Mouse (Mus musculus) neural tube, embryonic 10.5 days (tissue): Measurements from ENCODE around the gene Irs1.

Experiments used
- DNase-seq: peaks from one replicate; pipeline ENCODE4 v3.0.0-alpha.2; 2017; ENCODE audit warnings: low spot score; ENCODE audit errors: extremely low spot score

Gene Irs1

DNA sequence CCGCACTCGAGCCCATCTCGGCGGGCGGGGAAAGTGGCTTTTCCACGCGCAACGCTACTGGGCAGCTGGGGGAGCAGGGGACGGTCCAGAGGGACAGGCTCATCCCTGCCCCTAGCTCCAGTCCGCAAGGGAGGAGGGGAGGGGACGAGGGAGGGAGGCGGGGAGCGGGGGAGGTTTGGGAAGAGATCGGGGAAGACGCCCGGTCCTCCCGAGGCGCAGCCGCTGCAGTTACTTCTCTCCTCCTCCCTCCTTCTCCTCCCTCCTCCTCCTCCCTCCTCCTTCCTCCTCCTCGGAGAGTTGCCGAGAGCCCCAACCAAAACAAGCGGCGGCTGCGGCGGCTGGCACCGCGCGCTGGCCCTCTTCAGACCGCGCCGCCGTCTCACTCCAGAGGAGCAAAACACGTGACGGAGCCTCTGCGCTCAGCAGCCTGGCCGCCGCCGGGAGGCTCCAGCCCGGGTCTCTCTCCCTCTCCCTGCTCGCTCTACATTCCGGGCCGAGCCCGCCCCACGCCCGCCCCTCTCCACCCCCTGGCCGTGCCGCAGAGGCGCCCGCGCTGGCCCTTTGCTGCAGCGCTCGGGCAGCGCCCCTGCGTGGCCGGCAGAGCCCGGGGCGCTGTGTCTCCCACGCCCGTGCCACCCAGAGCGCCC, at the start of gene Irs1:
Gene Irs1, minus strand, starts transcription at position 266 of the 647 bp plus-strand sequence.
- DNase-seq = peak; percentile 91

DNA sequence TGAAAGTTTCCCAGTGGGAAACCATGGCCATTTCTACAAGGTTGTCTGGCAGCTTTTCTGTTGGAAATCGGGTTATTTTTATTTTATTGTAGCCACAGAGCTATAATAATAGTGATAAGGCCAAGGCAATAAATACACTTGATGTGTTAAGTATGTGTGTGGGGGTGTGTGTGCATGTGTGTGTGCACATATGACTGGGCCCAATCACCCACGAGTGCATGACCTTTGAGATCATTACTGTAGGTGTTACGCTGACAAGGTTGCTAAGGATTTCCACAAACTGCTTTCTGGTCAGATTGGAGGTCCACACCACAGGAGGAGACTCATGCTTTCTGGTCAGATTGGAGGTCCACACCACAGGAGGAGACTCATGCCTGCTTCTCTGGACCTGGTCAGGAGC, 43.3 kb upstream of the Irs1 start:
- no peak for DNase-seq

DNA sequence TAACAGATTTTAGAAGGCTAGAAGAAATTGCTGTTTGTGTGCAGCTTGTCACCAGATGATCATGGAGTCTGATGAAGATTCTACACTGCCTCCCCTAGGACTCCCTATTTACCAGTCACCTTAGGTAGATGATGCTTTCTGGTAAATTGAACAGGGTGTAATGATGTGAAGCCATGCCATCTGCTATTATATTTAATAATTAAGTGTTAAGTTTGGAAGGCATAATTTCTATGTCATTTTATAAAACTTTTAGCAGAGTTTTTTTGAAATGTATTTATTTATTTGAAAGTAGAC, 38.7 kb upstream of the Irs1 start:
- DNase-seq = no peak

DNA sequence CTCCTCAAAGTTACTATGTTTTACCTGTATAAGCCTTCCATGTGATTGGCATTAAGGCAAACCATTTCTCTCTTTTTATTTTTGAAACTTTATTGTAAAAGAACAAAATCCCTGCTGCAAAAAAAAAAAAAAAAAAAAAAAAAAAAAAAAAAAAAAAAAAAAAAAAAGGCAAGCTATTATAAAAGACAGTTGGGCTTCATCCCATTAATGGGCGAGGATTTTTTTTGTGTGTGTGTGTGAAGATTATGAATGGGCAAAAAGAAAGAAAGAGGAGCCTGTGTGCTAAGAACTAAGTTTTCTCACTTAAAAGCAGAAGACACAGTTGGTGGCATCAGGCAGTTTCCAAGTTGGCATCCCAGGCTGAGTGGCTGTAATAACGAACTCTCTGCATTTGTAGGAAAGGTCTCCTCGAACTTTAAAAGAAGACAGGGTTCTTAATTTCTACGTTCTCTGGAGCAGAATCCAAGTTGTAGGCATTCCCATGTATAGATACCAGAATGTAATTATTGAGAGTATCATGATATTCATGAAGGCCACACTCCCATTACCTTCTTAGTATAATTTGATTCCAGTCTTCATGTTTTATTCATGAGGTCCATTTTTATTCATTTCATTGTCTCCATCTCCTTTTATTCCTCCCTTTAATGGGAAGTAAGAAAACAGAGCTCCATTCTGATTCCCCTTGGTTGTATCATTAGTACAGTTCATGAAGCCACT, 38.2 kb upstream of the Irs1 start:
- no peak for DNase-seq

DNA sequence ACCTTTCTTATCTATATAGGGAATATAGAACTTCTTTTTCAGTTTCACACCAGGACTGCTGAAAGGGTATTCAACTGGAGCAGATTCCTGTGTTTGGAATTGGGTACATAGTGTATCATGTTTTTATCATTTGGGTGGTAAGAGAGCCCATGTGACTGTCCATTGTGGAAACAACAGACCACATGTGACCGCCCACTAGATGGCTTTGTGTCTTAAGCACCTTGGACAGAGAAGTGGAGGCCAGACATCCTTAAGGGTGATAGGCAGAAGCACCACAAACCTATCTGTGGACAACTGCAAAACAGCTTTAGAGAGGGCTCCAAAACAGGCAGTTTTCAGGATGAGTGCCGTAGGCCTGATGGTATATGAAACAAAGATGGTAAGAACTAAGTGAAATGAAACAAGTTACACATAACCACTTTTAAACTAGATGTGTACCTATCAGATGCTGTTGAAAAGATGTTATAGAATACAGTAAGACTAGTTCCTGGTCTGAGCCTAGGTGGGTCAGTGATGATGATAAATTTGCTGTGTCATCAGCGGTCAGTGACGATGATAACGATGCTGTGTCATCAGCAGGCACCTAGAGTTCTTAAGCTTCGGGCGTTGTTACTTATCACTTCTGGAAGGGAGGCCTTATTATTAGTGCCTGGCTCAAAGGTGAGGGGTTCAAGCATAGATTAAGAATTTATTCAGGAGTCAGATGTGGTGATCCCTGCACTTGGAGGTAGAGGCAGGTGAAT, 37.0 kb upstream of the Irs1 start:
- DNase-seq = no peak

DNA sequence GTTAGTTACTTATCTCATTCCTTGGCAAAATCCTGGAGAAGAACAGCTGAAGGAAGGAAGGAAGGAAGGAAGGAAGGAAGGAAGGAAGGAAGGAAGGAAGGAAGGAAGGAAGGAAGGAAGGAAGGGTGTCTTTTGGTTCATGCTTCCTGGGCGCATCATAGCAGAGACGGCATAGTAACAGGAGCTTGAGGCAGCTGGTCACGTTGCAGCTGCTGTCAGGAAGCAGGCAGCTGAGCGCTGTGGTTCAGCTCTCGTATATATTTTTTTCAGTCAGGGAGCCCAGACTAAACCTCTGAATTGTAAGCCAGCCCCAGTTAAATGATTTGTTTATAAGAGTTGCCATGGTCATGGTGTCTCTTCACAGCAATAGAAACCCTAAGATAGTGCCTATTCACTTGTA, 34.9 kb upstream of the Irs1 start:
- no peak for DNase-seq

DNA sequence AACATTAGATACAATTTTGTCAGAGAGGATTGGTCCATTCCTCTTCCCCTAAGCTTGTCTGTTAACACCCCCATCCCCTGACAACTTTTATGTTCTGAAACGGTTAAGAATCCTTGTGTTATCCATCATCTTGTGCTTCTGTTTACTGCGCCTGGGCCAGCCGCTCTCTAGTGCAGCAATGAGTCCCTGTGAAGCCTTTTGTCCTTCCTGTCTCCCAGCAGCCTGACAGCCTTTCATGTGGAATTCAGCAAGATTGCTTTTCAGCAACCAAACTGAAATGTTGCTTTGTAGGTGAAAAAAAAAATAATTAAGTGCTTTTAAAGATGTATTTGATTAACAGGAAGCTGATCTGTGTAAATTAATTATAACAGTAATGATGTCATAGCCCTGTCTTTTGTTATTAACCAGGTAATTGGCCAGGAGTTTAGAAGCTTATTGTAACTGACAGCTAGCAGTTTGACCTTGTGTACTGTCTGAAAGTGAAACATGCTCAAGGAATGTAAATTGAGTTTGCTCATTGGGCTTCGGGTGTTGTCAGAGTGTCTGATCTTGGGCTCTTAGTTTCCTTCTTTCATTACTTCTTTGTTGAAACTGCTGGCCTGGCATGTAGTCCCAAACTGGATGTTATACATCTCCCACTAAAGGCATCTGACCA, 33.0 kb upstream of the Irs1 start:
- DNase-seq = no peak

DNA sequence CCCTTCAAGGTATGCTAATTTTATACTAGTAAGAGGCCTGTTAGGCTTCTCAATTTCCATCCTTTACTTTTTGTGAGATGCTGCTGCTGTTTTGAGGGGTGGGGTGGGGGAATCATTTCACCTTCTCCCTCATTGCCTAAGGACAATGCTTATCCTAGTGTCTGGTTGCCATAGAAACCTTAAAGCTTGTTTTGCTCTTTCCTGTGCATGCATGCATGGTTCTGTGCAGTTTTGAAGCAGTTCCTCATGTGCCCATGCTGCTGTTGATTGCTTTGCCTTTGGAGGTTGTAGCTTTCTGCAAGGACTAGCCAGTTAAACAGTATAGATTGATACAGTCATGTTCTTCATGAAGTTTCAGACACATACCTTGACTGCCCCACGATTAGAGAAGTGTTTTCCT, 30.2 kb upstream of the Irs1 start:
- DNase-seq = no peak

DNA sequence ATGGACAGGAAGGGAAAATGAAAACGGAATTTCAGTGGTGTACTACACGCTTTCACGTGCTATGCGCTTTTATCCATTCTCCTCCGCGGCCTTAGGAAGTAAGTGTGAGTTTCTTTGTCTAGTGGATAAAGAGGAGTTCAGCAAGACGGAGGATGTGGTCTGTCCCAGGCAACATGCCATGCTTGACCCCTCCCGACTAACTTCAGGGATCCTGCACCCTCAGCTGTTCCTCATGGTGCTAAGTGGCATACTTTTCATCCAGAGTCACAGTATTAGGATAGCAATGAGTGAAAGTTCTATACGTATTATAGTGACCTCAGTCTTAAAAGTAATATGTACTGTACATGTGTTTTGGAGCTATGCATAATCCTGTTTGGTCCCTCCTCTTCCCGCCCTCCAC, 29.6 kb upstream of the Irs1 start:
- no peak for DNase-seq

DNA sequence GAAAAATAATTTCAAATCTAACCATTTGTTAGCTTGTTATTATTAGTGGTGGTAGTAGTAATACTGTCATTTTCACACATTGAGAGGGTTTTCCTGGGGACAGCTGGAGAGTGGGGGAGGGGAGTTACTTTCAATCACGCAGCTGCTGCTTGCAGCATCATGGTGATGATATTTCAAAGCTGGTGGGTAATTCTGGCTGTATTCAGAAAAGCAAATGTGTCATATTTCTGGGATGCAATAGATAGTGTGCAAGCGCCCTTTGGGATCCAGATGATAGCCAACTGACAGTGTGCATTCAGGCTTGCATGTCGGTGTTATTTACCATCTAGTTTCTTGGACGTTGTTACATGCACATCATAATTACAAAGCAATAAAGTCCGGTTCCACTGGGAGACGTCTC, 29.2 kb upstream of the Irs1 start:
- DNase-seq = peak; percentile 22

DNA sequence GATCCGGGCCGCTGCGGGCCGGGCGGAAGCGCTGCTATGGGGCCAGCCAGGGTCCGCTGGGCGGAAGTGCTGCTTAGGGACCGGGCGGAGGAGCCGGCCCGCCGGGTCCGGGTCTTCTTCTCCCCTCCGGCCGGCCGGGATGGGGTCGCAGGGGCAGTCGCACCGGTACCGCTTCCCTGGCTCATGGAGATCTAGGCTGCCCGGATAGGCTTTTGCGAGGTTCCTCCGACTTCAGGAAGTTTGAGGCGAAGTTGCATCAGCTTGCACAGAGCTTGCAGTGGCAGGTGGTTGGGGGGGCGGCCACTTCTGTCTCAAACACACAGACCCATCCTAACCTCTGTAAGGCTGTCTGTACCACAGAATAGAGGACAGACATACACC, 25.5 kb upstream of the Irs1 start:
- no peak for DNase-seq

DNA sequence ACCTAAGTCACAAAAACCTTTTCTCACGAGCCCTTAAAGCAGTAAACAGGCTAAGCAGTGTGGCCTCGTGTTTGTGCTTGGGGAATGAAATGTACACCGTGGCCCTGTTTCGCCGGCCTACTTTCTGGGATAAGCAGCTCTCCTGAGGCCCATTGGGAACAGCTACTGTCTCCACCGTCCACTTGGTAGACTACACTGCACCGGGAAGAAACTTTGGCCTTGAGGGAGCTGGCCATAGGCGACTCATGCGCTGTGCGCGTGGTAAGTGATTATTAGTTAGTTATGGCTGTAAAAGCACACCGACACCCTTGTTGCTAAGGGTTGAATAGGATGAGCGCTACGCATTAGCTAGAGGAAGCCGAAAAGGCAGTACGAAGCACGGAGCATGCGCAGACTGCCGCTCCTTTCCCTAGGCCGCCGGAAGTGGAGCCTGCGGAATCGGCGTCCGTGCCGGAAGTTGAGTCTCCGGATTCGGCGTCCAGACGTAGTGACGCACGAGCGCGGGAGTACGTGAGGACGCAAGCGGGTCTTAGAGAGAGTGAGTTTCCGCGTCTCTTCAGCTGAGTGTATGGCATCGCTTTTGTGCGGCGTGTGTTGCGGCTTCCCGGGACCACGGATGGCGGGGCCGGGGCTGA, 25.0 kb upstream of the Irs1 start, which contains the start of gene Rhbdd1:
Gene Rhbdd1, plus strand, starts transcription at position 342 of the 635 bp plus-strand sequence.
- DNase-seq = peak; percentile 99

DNA sequence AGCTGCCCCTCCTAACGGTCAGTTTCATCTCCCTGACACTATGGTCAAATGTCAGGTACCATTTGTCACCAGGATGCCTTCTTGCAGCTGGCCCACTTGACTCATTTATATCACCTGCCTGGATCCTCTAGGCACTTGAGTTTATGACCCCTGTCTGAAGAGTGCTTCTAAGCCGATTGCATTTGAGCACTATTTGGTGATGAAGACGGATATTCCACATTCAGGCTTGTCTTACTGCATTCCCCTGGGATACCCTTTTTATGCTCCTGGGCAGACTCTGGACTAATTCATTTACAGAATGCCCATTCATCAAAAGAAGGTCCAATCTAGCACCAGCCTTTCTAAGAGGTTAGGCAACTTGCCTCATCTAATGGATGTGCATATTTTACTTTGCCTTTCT, 13.3 kb upstream of the Irs1 start:
- DNase-seq = no peak

DNA sequence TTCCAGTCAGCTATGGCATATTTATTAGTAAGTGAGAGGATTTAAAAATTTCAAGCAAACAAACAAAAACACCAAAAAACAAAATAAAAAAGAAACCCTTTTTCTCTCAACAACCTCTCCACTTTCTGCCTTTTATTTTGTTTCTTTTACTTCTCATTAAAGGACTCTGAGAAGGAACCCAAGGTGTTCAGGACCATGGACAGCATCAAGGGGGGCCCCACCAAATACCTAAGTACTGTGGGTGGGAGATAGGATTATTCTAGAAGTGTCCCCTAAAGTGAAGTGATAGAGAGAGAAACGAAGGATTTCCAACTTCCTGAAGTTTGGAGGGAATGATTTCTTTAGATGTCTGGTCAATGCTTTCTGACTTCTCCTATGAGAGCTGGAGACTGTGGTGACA, 7.4 kb upstream of the Irs1 start:
- no peak for DNase-seq

DNA sequence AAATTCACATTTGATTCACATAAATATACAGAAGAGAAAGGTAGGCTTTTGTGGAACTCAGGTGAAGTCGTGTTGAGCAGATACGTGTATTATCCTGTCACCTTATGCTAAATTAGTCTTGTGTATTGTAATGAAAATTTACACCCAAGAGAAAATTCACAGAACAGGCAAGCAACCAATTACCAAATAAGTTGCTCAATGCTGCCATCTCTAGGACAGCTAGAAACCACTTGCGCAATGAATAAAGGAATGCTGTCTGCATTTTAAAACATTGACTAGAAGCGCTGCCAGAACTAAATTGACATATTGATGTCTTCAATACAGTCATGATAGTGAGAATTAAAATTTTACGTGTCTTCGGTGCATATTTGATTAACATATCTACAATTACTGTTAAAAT, 2.9 kb upstream of the Irs1 start:
- no peak for DNase-seq

DNA sequence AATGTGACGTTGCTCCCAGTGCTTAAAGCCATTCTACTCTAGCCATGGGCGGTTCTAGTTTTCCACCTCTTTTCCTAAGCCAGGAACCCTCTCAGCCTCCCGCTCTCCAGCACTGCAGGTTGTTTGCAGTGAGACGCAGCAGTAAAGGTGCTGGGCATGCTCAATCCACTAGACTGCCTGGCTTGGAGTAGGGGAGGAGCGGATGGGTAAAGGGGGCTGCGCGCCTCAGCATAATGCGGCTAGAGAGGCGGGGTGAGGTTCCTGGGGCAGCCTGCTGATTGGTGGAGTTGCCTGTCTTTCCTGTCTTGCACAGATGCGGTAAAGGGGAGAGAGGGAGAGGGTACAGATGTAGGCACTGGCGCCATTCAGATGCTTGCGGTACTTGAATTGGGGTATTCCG, 1.6 kb upstream of the Irs1 start:
- DNase-seq = peak; percentile 81

DNA sequence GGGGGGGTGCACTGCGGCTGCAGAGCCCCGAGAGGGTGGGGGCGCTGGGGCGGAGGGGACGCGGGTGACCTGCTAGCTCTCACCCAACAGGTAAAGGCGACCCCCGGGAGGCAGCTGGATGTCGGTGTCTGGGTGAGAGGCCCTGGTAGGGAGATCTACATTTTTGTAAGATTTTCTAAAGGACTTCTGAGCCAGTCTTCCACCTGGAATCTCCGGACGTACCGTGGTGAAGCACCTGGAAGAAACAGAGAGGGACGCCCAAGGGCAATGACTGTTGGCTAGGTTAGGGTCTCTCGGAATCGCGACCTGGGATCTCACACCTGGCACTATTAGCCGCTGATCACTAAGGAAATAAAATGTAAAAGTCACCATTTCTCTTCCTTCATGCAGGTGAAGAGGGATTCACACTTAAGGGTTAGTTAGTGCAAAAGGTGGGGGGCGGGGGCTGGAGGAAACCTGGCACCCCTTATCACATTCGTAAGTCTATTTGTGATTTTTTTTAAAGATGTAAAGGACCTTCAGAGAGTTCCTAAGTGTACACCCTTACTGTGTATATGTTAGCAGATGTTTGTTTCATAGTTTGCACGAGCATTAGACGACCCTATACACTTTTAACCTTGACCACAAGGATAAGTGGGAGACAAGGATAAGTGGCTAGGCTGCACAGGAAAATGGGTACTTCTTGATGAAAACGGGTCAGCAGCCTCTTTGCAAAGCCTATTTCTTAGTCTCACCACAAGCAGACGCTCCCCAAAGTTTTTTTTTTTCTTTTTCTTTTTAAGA, 905 bp upstream of the Irs1 start:
- no peak for DNase-seq

DNA sequence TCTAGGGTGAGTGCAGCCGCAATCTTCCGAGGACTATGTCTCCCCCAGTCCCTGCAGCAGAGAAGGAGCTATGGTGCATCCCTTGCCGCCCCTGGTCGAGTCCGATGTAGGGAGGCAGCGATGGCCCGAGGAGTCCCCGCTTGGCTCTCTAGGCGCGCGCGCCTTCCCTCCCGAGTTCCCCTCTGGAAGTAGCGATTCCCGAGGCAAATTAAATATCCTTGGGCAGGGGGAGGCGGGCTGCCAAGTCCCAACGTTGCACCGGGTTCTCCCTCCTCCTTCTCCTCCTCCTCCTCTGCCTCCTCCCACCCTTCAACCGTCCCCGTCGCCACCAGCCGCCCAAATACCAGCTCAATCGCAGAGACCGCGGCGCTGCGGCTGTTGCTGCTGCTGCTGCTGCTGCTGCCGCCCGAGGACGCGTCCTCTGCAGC, 479 bp downstream of the Irs1 start:
- no peak for DNase-seq

DNA sequence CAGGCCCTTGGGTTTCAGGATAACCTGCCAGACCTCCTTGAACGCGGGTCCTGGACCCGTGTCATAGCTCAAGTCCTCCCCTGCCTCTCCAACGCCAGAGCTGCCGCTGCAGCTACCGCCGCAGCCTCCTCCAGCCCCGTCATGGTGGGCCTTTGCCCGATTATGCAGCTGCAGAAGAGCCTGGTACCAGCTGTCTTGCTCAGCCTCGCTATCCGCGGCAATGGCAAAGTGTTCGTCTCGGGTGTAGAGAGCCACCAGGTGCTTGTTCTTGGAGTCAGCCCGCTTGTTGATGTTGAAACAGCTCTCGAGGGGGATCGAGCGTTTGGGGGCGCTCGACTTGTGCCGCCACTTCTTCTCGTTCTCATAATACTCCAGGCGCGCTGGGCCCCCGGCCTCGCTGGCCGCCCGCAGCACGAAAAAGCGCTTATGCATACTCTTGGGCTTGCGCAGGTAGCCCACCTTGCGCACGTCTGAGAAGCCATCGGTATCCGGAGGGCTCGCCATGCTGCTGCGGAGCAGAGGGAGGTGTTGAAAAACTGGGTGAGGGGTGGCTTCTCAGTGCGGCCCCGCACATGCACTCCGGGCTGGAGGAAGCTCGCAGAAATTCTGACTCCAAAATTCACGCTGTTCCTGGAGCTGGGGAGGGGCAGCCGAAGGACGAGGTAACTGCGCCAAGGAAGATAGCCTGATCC, 1.1 kb downstream of the Irs1 start:
- DNase-seq = peak; percentile 70
